Mouse (Mus musculus) stomach, embryonic 15.5 days (tissue): Measurements from ENCODE around the gene Insr. TPM values are rescaled to one million over a fixed set of nuclear protein-coding genes. Genes with fewer than 3 reads are reported as not detected.

ENCODE experiments used
- ATAC-seq: fragments of 200-750 bp; cut with Nextera tagmentation; 2 replicates; pipeline ENCODE4 v1.8.0; 2017; ENCODE audit warnings: low read depth, moderate number of reproducible peaks, moderate TSS enrichment; ENCODE audit not compliant: insufficient read depth, low FRiP score
- H3K27ac ChIP-seq: fragments of 300-500 bp; sonication (generic); 2 replicates; pipeline ENCODE4 v1.5.1; 2015; ENCODE audit warnings: mild to moderate bottlenecking, inconsistent platforms
- H3K27me3 ChIP-seq: fragments of 300-500 bp; sonication (generic); replicated peaks from 2 replicates; pipeline ENCODE4 v1.6.1; 2015; ENCODE audit warnings: inconsistent platforms
- H3K36me3 ChIP-seq: fragments of 300-500 bp; sonication (generic); 2 replicates; pipeline ENCODE4 v1.6.1; 2015; ENCODE audit warnings: inconsistent platforms
- H3K4me1 ChIP-seq: fragments of 300-500 bp; sonication (generic); 2 replicates; pipeline ENCODE4 v1.6.1; 2015; ENCODE audit warnings: inconsistent platforms
- H3K4me2 ChIP-seq: fragments of 300-500 bp; sonication (generic); 2 replicates; pipeline ENCODE4 v1.6.1; 2015; ENCODE audit warnings: mild to moderate bottlenecking, inconsistent platforms
- H3K4me3 ChIP-seq: fragments of 300-500 bp; sonication (generic); replicated peaks from 2 replicates; pipeline ENCODE4 v1.5.1; 2015; ENCODE audit warnings: inconsistent platforms
- H3K9ac ChIP-seq: fragments of 300-500 bp; sonication (generic); 2 replicates; pipeline ENCODE4 v1.6.1; 2015; ENCODE audit warnings: inconsistent platforms
- H3K9me3 ChIP-seq: fragments of 300-500 bp; sonication (generic); 2 replicates; pipeline ENCODE4 v1.6.1; 2016; ENCODE audit warnings: inconsistent platforms
- WGBS: fragments of 180-500 bp; shearing (Covaris S2); methylation state at CpG from one replicate; pipeline ENCODE4 v1.1.7; 2015; 5-methylcytosine and 5-hydroxymethylcytosine counted together
- polyA plus RNA-seq: library from polyadenylated mRNA; unstranded; fragments of >200 nt; fragmentation: Nextera tagmentation; extraction: Ambion mirVana; gene quantifications from 2 replicates; pipeline ENCODE4 v1.2.1, GENCODE M21; 2015

Insr gene
- polyA plus RNA-seq, 1 experiment from 2014 or later, result 40.2 TPM

- Histone ChIP-seq H3K9ac (no peak overlapping the region), H3K4me2 (no peak overlapping the region), H3K36me3 (no peaks in the 10 kb centered on the region), H3K27ac (no peak overlapping the region), H3K27me3 (no peaks in the 10 kb centered on the region), H3K4me1 (no peaks in the 10 kb centered on the region), H3K9me3 (no peaks in the 10 kb centered on the region), H3K4me3 (no peak overlapping the region)
- WGBS, result 75% methylated on average over 3 of the region's 3 CpGs
- no peak for ATAC-seq
Observed at GRCm38 (mm10) chr8:3267449-3267761, 12.0 kb downstream of the Insr start.

GRCm38 (mm10) chr8:3266686-3267448 is 12.6 kb downstream of the Insr start:
- WGBS, result 68% methylated on average over 6 of the region's 6 CpGs

GRCm38 (mm10) chr8:3265182-3265581 is 14.2 kb downstream of the Insr start:
- H3K27ac ChIP-seq, result no peak overlapping the region
- no peaks in the 10 kb centered on the region for H3K27me3 ChIP-seq
- 42% methylated on average over 3 of the region's 3 CpGs for WGBS
- no peak overlapping the region for H3K4me3 ChIP-seq
- no peak for ATAC-seq
- H3K4me2 ChIP-seq, result no peak overlapping the region
- no peak overlapping the region for H3K9ac ChIP-seq
- H3K4me1 ChIP-seq, result no peaks in the 10 kb centered on the region
- H3K9me3 ChIP-seq, result no peaks in the 10 kb centered on the region
- no peaks in the 10 kb centered on the region for H3K36me3 ChIP-seq

More at GRCm38 (mm10) chr8:3266686-3267448, 12.6 kb downstream of the Insr start:
- no peaks in the 10 kb centered on the region for H3K9me3 ChIP-seq
- ATAC-seq, result no peak
- H3K4me2 ChIP-seq, result no peak overlapping the region
- no peak overlapping the region for H3K27ac ChIP-seq
- no peaks in the 10 kb centered on the region for H3K4me1 ChIP-seq
- no peak overlapping the region for H3K4me3 ChIP-seq
- no peaks in the 10 kb centered on the region for H3K36me3 ChIP-seq
- no peak overlapping the region for H3K9ac ChIP-seq
- H3K27me3 ChIP-seq, result no peaks in the 10 kb centered on the region

GRCm38 (mm10) chr8:3262779-3263178 is 16.6 kb downstream of the Insr start:
- H3K36me3 ChIP-seq, result 0 out of 2 replicates have a peak, but pooled peaks cover 11% of the 10 kb centered on the region
- H3K9ac ChIP-seq, result no peak overlapping the region
- H3K27ac ChIP-seq, result no peak overlapping the region
- H3K9me3 ChIP-seq, result no peaks in the 10 kb centered on the region
- ATAC-seq, result no peak
- H3K4me2 ChIP-seq, result no peak overlapping the region
- no peaks in the 10 kb centered on the region for H3K4me1 ChIP-seq
- no peak overlapping the region for H3K4me3 ChIP-seq
- 81% methylated on average over 3 of the region's 3 CpGs for WGBS
- no peaks in the 10 kb centered on the region for H3K27me3 ChIP-seq

- ATAC-seq, result no peak
- 86% methylated on average over 5 of the region's 5 CpGs for WGBS
- Histone ChIP-seq H3K27ac (no peak overlapping the region), H3K4me3 (no peak overlapping the region), H3K4me1 (no peaks in the 10 kb centered on the region), H3K9ac (no peak overlapping the region), H3K4me2 (no peak overlapping the region), H3K27me3 (no peaks in the 10 kb centered on the region), H3K9me3 (no peaks in the 10 kb centered on the region), H3K36me3 (0 out of 2 replicates have a peak, but pooled peaks cover 11% of the 10 kb centered on the region)
Observed at GRCm38 (mm10) chr8:3261101-3261500, 18.3 kb downstream of the Insr start.

GRCm38 (mm10) chr8:3260127-3260811 is 19.1 kb downstream of the Insr start:
- ATAC-seq, result no peak

GRCm38 (mm10) chr8:3256147-3256940 is 23.1 kb downstream of the Insr start:
- H3K9ac ChIP-seq, result no peak overlapping the region
- WGBS, result 76% methylated on average over 5 of the region's 5 CpGs
- 0 out of 2 replicates have a peak, but pooled peaks cover 11% of the 10 kb centered on the region for H3K36me3 ChIP-seq
- no peak for ATAC-seq
- H3K9me3 ChIP-seq, result no peaks in the 10 kb centered on the region
- no peak overlapping the region for H3K4me2 ChIP-seq
- H3K4me1 ChIP-seq, result peaks cover 11% of the 10 kb centered on the region; the same call in 1 of the 2 replicates
- H3K27ac ChIP-seq, result no peak overlapping the region
- no peak overlapping the region for H3K4me3 ChIP-seq
- H3K27me3 ChIP-seq, result no peaks in the 10 kb centered on the region

More at GRCm38 (mm10) chr8:3260127-3260811, 19.1 kb downstream of the Insr start:
- no peak overlapping the region for H3K9ac ChIP-seq
- 67% methylated on average over 9 of the region's 9 CpGs for WGBS
- H3K4me1 ChIP-seq, result no peaks in the 10 kb centered on the region
- H3K36me3 ChIP-seq, result 0 out of 2 replicates have a peak, but pooled peaks cover 11% of the 10 kb centered on the region
- H3K4me2 ChIP-seq, result no peak overlapping the region
- H3K27me3 ChIP-seq, result no peaks in the 10 kb centered on the region
- H3K4me3 ChIP-seq, result no peak overlapping the region
- H3K27ac ChIP-seq, result 0 out of 2 replicates have a peak overlapping the region, but pooled peaks have one; percentile 10
- H3K9me3 ChIP-seq, result no peaks in the 10 kb centered on the region

GRCm38 (mm10) chr8:3255321-3255720 is 24.1 kb downstream of the Insr start:
- 82% methylated on average over 1 of the region's 1 CpGs for WGBS
- H3K9me3 ChIP-seq, result no peaks in the 10 kb centered on the region
- H3K27ac ChIP-seq, result no peak overlapping the region
- H3K4me3 ChIP-seq, result no peak overlapping the region
- no peak overlapping the region for H3K9ac ChIP-seq
- 0 out of 2 replicates have a peak, but pooled peaks cover 11% of the 10 kb centered on the region for H3K36me3 ChIP-seq
- H3K4me2 ChIP-seq, result no peak overlapping the region
- ATAC-seq, result no peak
- no peaks in the 10 kb centered on the region for H3K27me3 ChIP-seq
- peaks cover 11% of the 10 kb centered on the region; the same call in 1 of the 2 replicates for H3K4me1 ChIP-seq

- no peak for ATAC-seq
- Histone ChIP-seq H3K27ac (peak overlapping the region; percentile 63; the same call in 1 of the 2 replicates), H3K27me3 (no peaks in the 10 kb centered on the region), H3K4me2 (no peak overlapping the region), H3K9ac (no peak overlapping the region), H3K4me1 (peaks cover 11% of the 10 kb centered on the region; the same call in 1 of the 2 replicates), H3K36me3 (0 out of 2 replicates have a peak, but pooled peaks cover 2% of the 10 kb centered on the region), H3K4me3 (no peak overlapping the region), H3K9me3 (no peaks in the 10 kb centered on the region)
- WGBS, result 75% methylated on average over 4 of the region's 4 CpGs
Observed at GRCm38 (mm10) chr8:3253179-3253578, 26.2 kb downstream of the Insr start.

GRCm38 (mm10) chr8:3252665-3253064 is 26.8 kb downstream of the Insr start:
- no peaks in the 10 kb centered on the region for H3K36me3 ChIP-seq
- no peak overlapping the region for H3K9ac ChIP-seq
- ATAC-seq, result peak; percentile 56; the same call in 1 of the 2 replicates
- peaks cover 11% of the 10 kb centered on the region; the same call in 1 of the 2 replicates for H3K4me1 ChIP-seq
- H3K4me3 ChIP-seq, result no peak overlapping the region
- peak overlapping the region; percentile 63 for H3K27ac ChIP-seq
- H3K27me3 ChIP-seq, result no peaks in the 10 kb centered on the region
- no peaks in the 10 kb centered on the region for H3K9me3 ChIP-seq
- 72% methylated on average over 6 of the region's 6 CpGs for WGBS
- no peak overlapping the region for H3K4me2 ChIP-seq

- peaks cover 11% of the 10 kb centered on the region; the same call in 1 of the 2 replicates for H3K4me1 ChIP-seq
- no peak for ATAC-seq
- H3K4me2 ChIP-seq, result no peak overlapping the region
- H3K36me3 ChIP-seq, result 0 out of 2 replicates have a peak, but pooled peaks cover under 1% of the 10 kb centered on the region
- no peaks in the 10 kb centered on the region for H3K9me3 ChIP-seq
- no peak overlapping the region for H3K27ac ChIP-seq
- H3K4me3 ChIP-seq, result no peak overlapping the region
- no peaks in the 10 kb centered on the region for H3K27me3 ChIP-seq
- H3K9ac ChIP-seq, result no peak overlapping the region
- WGBS, result 96% methylated on average over 3 of the region's 3 CpGs
Observed at GRCm38 (mm10) chr8:3251101-3251500, 28.3 kb downstream of the Insr start.
